Mouse (Mus musculus) kidney, adult 2 months (tissue): Measurements from ENCODE around the gene Ifitm6.

ENCODE experiments used
- CTCF ChIP-seq: fragments of 200-500 bp; conservative IDR thresholded peaks from 2 replicates; pipeline ENCODE4 v1.5.1; 2011; ENCODE audit warnings: low read depth, mild to moderate bottlenecking, control low read depth, low read length, moderate library complexity, mixed read lengths; ENCODE audit not compliant: insufficient read depth, insufficient read length
- POLR2A ChIP-seq: fragments of 200-500 bp; IDR thresholded peaks from one replicate; pipeline ENCODE4 v1.6.1; 2011; ENCODE audit warnings: low read depth, low read length, control low read depth

- no peak for TF ChIP-seq POLR2A
- no peak for TF ChIP-seq CTCF
Measured at GRCm38 (mm10) chr7:141000881-141001708, 16.6 kb downstream of the Ifitm6 start.
